Mouse (Mus musculus) forebrain, postnatal 0 days (tissue): ENCODE measurements around the gene Vmn2r3. TPM values are rescaled to one million over a fixed set of nuclear protein-coding genes. Genes with fewer than 3 reads are reported as not detected.
"Not testable (repeated sequence)": the region's sequence is repeated elsewhere in the genome, so short reads cannot be mapped to it uniquely, and the experiment has no call there.

Experiments
- ATAC-seq: fragments of 200-750 bp; cut with Nextera tagmentation; 2 replicates; pipeline ENCODE4 v1.8.0; 2017; ENCODE audit warnings: mild to moderate bottlenecking, moderate library complexity
- DNase-seq: peaks from one replicate; pipeline ENCODE4 v3.0.0-alpha.2; 2015
- H3K27ac ChIP-seq: fragments of 300-500 bp; sonication (generic); 2 replicates; pipeline ENCODE4 v1.5.1; 2014; ENCODE audit warnings: low read depth, mild to moderate bottlenecking, antibody characterized with exemption, low read length, moderate library complexity, mixed read lengths
- H3K27me3 ChIP-seq: fragments of 300-500 bp; sonication (generic); 2 replicates; pipeline ENCODE4 v1.6.1; 2014; ENCODE audit warnings: mild to moderate bottlenecking, low read length, mixed read lengths; ENCODE audit not compliant: insufficient read depth
- H3K36me3 ChIP-seq: fragments of 300-500 bp; sonication (generic); 2 replicates; pipeline ENCODE4 v1.6.1; 2014; ENCODE audit warnings: mild to moderate bottlenecking, moderate library complexity; ENCODE audit not compliant: insufficient read depth
- H3K4me1 ChIP-seq: fragments of 300-500 bp; sonication (generic); 2 replicates; pipeline ENCODE4 v1.6.1; 2014; ENCODE audit warnings: antibody characterized with exemption; ENCODE audit not compliant: insufficient read depth
- H3K4me2 ChIP-seq: fragments of 300-500 bp; sonication (generic); 2 replicates; pipeline ENCODE4 v1.6.1; 2014; ENCODE audit warnings: low read depth, mild to moderate bottlenecking, moderate library complexity
- H3K4me3 ChIP-seq: fragments of 300-500 bp; sonication (generic); 2 replicates; pipeline ENCODE4 v1.5.1; 2014; ENCODE audit warnings: low read depth, low read length, mixed read lengths
- H3K9ac ChIP-seq: fragments of 300-500 bp; sonication (generic); 2 replicates; pipeline ENCODE4 v1.6.1; 2014; ENCODE audit warnings: mild to moderate bottlenecking
- H3K9me3 ChIP-seq: fragments of 300-500 bp; sonication (generic); 2 replicates; pipeline ENCODE4 v1.6.1; 2016; ENCODE audit warnings: low read length
- CTCF ChIP-seq: sonication (generic); IDR thresholded peaks from 2 replicates; pipeline ENCODE4 v1.5.1; 2016; ENCODE audit warnings: antibody characterized with exemption, control low read depth, low read depth
- WGBS: fragments of 180-500 bp; shearing (Covaris S2); extraction: QIAGEN DNeasy Blood & Tissue Kit; methylation state at CpG from one replicate; pipeline ENCODE4 v1.1.7; 2014; 5-methylcytosine and 5-hydroxymethylcytosine counted together
- polyA plus RNA-seq: library from polyadenylated mRNA; unstranded; fragments of >200 nt; fragmentation: Nextera tagmentation; extraction: Ambion mirVana; gene quantifications from 2 replicates; pipeline ENCODE4 v1.2.1, GENCODE M21; 2015
- total RNA-seq: library from RNA; depleted of rRNA; stranded (reverse); fragments of >200 nt; gene quantifications from 2 replicates; pipeline ENCODE4 v1.2.3, GENCODE M21; 2014; rRNA removed

Vmn2r3 gene
- total RNA-seq (0.15 TPM in 1 of 2 replicates, not detected in the other), polyA plus RNA-seq (not detected in 2 replicates)

DNA sequence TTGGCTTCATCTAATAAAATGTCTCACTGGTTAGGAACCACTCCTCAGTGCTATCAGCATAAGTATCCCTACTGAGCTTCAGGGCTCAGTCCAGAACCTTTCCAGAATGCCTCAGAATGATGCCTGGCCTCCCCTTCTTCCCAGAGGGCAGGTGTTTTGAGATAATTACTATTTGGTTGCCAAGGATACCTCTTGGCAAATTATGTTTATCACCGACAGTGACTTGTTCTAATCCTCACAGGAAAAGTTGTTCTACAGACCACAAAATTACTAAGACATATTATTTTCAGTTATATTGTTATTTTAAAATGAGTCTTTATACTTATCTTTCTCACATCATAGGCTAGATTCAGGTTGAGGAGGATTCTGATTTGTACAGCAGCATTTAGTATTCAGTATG is at the start of gene Vmn2r3:
Gene Vmn2r3, minus strand, starts transcription at position 101 of the 400 bp plus-strand sequence.
- H3K27ac ChIP-seq: no peak within 1 kb of the TSS
- no peak within 1 kb of the TSS for H3K9ac ChIP-seq
- 63% methylated on average over 1 of the region's 1 CpGs for WGBS
- no peak for TF ChIP-seq CTCF
- no peaks in the 10 kb centered on the region for H3K4me1 ChIP-seq
- no peak for ATAC-seq
- H3K27me3 ChIP-seq: no peaks in the 10 kb centered on the region; the same call in 1 of the 2 replicates
- H3K9me3 ChIP-seq: no peaks in the 10 kb centered on the region
- no peak within 1 kb of the TSS for H3K4me2 ChIP-seq
- H3K4me3 ChIP-seq: no peak within 1 kb of the TSS
- no peaks in the 10 kb centered on the region for H3K36me3 ChIP-seq
- no peak for DNase-seq

DNA sequence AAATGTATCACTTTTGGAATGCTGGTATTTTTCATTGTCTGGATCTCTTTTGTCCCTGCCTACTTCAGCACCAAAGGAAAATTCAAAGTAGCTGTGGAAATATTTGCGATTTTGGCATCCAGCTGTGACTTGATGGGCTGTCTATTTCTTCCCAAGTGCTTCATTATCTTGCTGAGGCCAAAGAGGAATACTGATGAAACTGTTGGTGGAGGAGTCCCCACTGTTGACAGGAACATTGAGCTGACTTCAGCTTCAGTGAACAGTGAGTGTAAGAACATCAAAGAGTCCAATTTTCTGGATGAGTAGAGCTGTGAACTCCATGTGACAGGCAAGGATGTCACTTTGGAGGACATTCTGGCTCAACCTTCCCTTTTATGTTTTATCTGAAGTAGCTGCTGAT is 43.0 kb upstream of the Vmn2r3 start:
- TF ChIP-seq CTCF: no peak
- H3K9me3 ChIP-seq: no peaks in the 10 kb centered on the region
- no peaks in the 10 kb centered on the region for H3K4me1 ChIP-seq
- no peak overlapping the region for H3K9ac ChIP-seq
- 48% methylated on average over 1 of the region's 1 CpGs for WGBS
- H3K4me3 ChIP-seq: no peak overlapping the region
- no peaks in the 10 kb centered on the region for H3K36me3 ChIP-seq
- DNase-seq (no peak), ATAC-seq (no peak)
- H3K4me2 ChIP-seq: no peak overlapping the region
- no peak overlapping the region for H3K27ac ChIP-seq
- H3K27me3 ChIP-seq: no peaks in the 10 kb centered on the region

DNA sequence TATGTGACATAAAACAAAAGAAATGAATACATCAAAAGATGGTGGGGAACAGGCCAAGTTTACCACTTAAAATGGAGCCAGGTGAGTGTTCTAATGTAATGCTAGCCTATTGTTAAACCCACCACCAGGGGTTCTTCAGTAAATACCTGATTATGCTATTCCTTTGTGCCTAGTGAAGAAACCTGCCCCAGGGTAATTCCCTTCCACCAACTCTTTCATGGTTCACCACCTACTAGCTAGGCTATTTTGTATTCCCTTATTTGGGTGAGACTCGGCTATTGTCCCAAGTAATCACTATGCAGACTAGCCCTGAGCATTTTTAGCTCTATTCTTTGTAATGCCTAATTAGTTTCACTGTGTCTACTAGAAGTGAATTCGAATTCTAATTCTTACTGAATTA is 32.3 kb upstream of the Vmn2r3 start:
- ATAC-seq (no peak), DNase-seq (no peak)
- Histone ChIP-seq H3K27ac (no peak overlapping the region), H3K36me3 (no peaks in the 10 kb centered on the region), H3K27me3 (no peaks in the 10 kb centered on the region), H3K4me2 (no peak overlapping the region), H3K4me1 (no peaks in the 10 kb centered on the region), H3K4me3 (no peak overlapping the region), H3K9me3 (no peaks in the 10 kb centered on the region), H3K9ac (no peak overlapping the region)
- TF ChIP-seq CTCF: no peak
- 16% methylated on average over 2 of the region's 2 CpGs for WGBS

DNA sequence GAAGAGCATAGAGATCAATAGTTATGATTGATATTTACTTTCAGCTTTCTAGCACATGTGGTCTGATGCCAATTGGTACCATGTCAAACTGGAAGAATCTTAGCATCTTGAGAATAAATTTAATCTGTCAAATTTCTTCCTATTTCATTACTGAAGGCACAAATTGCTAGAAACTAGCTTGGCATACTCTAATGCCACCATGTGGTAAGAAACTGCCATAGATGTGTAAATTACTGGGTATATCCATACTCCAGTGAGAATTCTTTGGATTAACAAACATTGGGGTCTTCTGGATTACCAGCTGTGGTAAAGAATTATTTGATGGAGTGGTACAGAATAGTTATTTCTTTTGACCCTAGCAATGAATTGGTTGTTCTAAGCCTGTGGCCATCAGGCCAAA is 17.3 kb upstream of the Vmn2r3 start:
- Histone ChIP-seq H3K27me3 (no peaks in the 10 kb centered on the region), H3K4me3 (no peak overlapping the region), H3K9ac (no peak overlapping the region), H3K27ac (no peak overlapping the region), H3K9me3 (no peaks in the 10 kb centered on the region), H3K4me2 (no peak overlapping the region), H3K36me3 (no peaks in the 10 kb centered on the region), H3K4me1 (no peaks in the 10 kb centered on the region)
- TF ChIP-seq CTCF: peak; percentile 50
- DNase-seq (peak; percentile 17), ATAC-seq (no peak)

DNA sequence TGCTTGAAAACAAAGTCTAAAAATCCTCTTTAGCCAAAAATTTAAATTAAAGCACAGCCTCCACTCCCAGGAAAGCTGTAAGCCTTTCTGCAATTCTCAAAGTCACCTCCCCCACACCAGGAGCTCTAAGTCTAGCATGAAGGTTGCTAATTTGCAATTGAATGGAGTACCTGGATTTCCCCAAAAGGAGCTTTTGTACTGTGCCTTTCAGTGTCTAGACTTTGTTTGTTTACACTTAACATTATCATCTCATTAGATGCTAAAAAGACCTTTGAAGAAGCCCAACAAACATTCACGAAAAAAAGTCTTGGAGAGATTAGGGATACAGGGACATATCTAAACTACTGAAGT is 23.8 kb downstream of the Vmn2r3 start:
- WGBS: 6% methylated on average over 1 of the region's 1 CpGs
- ATAC-seq (no peak), DNase-seq (no peak)
- Histone ChIP-seq H3K27me3 (no peaks in the 10 kb centered on the region), H3K4me1 (no peaks in the 10 kb centered on the region), H3K4me2 (no peak overlapping the region), H3K9me3 (no peaks in the 10 kb centered on the region), H3K9ac (no peak overlapping the region), H3K4me3 (no peak overlapping the region), H3K27ac (no peak overlapping the region), H3K36me3 (no peaks in the 10 kb centered on the region)
- TF ChIP-seq CTCF: no peak

DNA sequence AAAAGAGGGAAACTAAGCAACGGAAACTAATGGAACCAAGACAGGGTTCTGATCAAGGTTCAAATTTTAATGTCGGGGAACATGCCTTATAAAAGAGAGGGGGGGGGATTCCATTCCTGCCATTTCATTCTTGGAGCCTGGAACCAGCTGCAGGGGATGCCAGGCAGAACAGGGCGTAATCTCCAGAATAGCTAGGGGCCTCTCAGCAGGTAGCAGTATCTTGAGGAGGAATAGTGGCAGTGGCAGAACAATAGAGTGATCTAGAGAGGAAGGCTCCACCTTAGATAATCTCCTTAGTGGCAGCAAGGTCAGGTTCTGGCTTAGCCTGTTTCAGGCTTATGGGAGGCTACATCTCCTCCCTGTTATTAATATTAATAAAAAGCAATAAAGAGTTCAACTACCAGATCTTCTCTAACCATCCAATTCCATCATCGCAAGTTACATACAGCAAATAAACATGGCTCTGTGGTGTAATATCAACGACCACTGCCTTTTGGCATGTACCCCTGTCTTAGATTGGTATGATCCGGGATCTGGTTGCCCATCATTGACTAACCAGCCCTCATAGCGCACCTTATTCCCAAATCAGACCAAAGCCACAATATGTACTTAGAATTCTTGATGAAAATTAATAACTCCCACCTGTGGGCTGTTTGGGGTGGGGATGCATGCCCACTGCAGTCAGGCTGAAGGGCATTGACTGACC is 24.3 kb downstream of the Vmn2r3 start:
- not testable (repeated sequence) for H3K4me2 ChIP-seq, H3K4me3 ChIP-seq, H3K9ac ChIP-seq, H3K4me1 ChIP-seq, H3K27me3 ChIP-seq, H3K27ac ChIP-seq, H3K36me3 ChIP-seq, DNase-seq, H3K9me3 ChIP-seq, ATAC-seq
- WGBS: 20% methylated on average over 7 of the region's 7 CpGs

DNA sequence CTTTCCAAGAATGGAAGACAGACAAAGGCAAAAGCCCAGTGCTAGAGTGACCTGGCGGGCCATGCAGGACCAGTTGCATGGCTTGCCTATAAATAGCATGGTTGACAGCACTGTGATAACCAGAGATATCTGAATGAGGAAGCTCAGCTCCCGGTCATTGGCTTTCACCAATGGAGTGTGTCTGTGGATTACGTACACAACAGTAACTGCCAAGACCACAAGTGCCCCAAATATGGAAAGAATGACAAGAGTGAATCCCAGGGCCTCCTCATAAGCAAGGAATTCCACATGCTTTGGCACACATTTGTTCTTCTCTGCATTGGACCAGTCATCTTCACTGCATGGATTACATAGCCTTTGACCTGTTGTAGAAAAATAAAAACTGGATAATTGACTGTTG is 29.9 kb downstream of the Vmn2r3 start:
- Histone ChIP-seq H3K36me3 (no peaks in the 10 kb centered on the region), H3K9me3 (no peaks in the 10 kb centered on the region), H3K4me2 (no peak overlapping the region), H3K4me1 (no peaks in the 10 kb centered on the region), H3K27me3 (no peaks in the 10 kb centered on the region), H3K9ac (no peak overlapping the region), H3K4me3 (no peak overlapping the region), H3K27ac (no peak overlapping the region)
- DNase-seq: no peak
- ATAC-seq: no peak
- TF ChIP-seq CTCF: no peak
- 90% methylated on average over 3 of the region's 3 CpGs for WGBS
